Mouse (Mus musculus) stomach, postnatal 0 days (tissue): Measurements from ENCODE around the gene Thsd4.

ENCODE experiments used
- CTCF ChIP-seq: IDR thresholded peaks from 2 replicates; pipeline ENCODE4 v1.5.1; 2016; ENCODE audit warnings: antibody characterized with exemption, low read depth, mild to moderate bottlenecking, moderate library complexity
- EP300 ChIP-seq: optimal IDR thresholded peaks from 2 replicates; pipeline ENCODE3; 2016; ENCODE audit warnings: antibody characterized with exemption

DNA sequence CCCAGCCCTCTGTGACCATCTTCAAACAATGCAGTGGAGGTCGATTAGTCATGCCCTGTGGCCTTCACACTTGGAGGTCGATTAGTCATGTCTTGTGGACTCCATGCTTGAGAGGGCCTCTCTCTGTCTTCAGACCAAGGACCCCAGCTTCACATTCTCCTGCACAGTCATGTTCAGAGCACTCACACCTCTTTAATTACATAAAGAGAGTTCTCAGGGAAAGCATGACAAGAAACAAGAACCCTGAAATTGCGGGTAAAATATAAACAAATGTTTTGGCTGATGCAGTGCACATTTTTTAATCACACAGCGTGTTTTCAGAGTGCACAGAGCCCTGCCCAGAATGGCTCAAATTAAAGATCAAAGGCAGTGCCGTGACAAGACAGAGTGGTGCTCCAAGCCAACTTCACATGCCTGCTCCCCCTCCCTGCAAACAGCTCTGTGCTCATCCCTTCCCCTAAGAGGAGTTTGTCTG, 439.7 kb downstream of the Thsd4 start:
- no peak for TF ChIP-seq CTCF
- TF ChIP-seq EP300, result no peak
